Mouse (Mus musculus): ENCODE data around the gene Tusc2. TPM values are rescaled to one million over a fixed set of nuclear protein-coding genes. Genes with fewer than 3 reads are reported as not detected.
A peak's percentile ranks its signal among the peaks of the same experiment; 100 is the strongest.

The Tusc2 gene
- total RNA-seq (2021), result 10 to 100 TPM; 28.7 to 35.1 TPM
- long read RNA-seq, experiment 1, transcript Tusc2-201 (3 exons, 1,665 nt), result major isoform, 38 of 41 reads
- long read RNA-seq, experiment 1, partial matches to known transcripts, result 0 of 41 reads
- long read RNA-seq, experiment 1, other reads (novel, unspliced or antisense), result 3 of 41 reads
- long read RNA-seq, experiment 2, transcript Tusc2-201 (3 exons, 1,665 nt), result major isoform, 41 of 48 reads
- long read RNA-seq, experiment 2, partial matches to known transcripts, result 3 of 48 reads
- long read RNA-seq, experiment 2, other reads (novel, unspliced or antisense), result 4 of 48 reads

DNA sequence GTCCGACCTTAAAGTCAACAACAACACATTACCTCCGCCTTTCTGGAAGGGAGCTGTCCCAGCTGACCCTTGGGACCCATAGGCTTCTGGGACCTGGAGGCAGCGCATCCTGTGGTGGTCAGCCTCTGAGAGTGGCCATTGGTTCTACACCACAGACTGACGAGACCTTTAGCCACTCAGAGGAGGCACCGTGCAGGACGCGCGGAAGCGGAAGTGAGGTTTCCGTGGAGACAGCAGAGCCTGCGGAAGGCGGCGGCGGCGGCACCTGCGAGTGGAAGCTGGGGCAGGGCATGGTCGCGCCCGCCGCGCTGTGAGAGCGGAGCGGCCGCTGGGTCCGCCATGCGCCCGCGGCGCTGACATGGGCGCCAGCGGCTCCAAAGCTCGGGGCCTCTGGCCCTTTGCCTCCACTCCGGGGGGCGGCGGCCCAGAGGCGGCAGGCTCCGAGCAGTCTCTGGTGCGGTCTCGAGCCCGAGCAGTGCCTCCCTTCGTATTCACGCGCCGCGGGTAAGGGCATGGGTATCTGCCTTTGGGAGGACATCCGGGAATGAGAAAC lies at the start of gene Tusc2:
Gene Tusc2, plus strand, starts transcription at position 227 of the 553 bp plus-strand sequence.
- DNase-seq, result peak; percentile 85 to 93
- intact Hi-C loops (cut with DNase I), result no loop called here

DNA sequence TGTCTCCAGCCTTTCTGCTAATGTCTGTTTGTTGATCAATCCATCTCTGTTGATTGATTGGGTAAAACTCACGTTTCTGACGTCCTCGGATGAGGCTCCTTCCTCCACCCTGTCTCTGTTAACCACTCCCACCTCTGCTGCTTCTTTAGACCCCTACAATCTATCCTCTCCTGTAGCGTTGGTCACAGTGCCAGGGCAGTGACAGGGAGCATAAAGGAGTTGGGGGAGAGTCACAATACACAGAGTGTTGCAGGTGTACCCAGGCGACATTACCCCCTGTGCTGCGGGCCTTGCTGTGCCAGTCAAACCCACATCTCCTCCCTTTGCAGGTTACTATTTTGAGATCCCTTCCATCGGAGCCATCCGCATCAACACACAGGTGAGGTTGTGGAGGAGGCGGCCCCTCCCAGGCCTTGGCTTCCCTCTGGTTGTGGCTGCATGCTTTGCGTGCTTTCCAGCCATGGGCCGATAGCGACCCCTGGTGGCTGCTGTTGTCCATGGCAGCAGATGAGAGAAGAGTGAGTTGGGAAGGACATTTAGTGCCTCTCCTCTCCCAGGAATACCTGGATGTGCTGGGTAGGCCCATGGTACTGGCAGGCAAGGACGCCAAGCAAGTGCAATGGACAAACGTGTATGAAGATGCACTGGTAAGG lies 48.6 kb upstream of the Tusc2 start:
- peak; percentile 68 to 80 for DNase-seq
- intact Hi-C loops (cut with DNase I), result loop anchor here (1.0 to 10.0 kb wide), 5 partner anchors 52 to 610 kb away; partner anchors contain the start of gene Cish

GRCm38 (mm10) chr9:107520331-107520730 lies 42.7 kb upstream of the Tusc2 start:
- intact Hi-C loops (cut with DNase I), result no loop called here
- no peak for DNase-seq

DNA sequence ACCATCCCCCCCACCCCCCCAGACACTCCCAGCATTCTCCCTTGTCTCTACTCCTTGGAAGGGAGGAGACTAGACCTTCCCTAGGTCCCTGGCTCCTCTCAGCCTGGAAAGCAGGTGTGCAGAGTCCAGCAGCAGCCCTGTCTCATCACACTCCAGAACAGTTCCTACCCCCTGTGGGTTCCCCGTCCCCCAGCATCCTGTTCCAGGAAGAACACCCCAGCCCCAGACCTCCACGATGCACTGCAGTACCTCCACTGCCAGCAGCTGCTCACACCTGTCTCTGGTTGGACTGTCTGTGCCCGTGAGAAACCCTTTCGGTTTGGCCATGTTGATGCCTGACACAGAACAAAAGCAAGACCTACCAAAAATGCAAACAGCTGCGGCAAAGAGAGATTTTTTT lies 41.9 kb upstream of the Tusc2 start:
- intact Hi-C loops (cut with DNase I), result no loop called here
- no peak for DNase-seq

DNA sequence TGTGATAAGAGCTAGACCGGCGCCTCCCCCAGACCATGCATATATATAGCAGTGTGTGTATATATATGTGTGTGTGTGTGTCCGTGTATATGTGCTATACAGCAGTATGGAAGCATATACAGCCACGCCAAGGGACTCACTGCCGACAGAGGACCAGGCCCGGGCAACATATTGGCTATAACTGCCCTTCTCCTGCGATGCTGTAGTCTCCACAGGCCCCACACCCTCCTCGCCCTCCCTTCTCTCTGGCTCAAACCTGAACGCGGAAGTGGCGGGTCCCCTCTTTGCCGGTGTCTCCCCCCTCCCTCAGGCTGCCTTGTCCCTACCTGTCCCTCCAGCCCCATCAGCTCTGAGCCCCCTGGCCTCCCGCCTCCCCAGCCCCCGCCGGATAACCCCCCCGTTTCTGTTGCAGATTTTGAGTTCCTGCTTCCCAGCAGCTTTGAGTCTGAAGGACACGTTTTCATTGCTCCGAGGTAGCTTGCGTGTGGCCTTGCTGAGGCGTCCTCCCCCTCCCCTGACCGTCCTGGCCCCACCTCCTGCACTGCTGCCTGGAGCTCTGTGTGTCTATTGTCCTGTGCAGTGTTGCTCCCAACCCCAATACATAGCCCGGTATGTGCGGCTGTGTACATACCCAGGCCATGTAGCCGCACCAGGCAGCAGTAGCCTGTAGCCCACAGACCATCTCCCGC lies 41.2 kb upstream of the Tusc2 start:
- intact Hi-C loops (cut with DNase I), result no loop called here
- no peak for DNase-seq

DNA sequence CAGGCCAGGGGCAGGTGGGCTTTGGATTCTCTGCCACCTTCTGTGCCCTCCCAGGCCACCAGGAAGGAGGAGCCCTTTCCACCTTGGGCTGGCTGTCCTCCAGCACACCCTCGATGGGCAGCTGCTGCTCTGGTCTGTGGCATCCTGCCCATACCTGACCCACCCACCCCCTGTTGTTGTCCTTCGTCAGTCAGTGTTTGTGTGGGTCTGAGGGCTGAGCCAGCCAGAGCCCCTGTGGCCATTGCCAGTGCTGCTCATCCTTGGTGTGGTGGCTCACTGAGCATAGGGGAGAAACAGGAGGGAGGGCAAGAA lies 40.7 kb upstream of the Tusc2 start:
- DNase-seq, result no peak
- intact Hi-C loops (cut with DNase I), result no loop called here

- intact Hi-C loops (cut with DNase I), result no loop called here
- DNase-seq, result peak; percentile 59 to 62
Measured at GRCm38 (mm10) chr9:107526198-107527026, 36.6 kb upstream of the Tusc2 start.

GRCm38 (mm10) chr9:107533791-107534407 lies 29.2 kb upstream of the Tusc2 start, which contains the start of gene Tmem115:
Gene Tmem115 (plus strand): TSS chr9:107533945.
- intact Hi-C loops (cut with DNase I), result no loop called here

DNA sequence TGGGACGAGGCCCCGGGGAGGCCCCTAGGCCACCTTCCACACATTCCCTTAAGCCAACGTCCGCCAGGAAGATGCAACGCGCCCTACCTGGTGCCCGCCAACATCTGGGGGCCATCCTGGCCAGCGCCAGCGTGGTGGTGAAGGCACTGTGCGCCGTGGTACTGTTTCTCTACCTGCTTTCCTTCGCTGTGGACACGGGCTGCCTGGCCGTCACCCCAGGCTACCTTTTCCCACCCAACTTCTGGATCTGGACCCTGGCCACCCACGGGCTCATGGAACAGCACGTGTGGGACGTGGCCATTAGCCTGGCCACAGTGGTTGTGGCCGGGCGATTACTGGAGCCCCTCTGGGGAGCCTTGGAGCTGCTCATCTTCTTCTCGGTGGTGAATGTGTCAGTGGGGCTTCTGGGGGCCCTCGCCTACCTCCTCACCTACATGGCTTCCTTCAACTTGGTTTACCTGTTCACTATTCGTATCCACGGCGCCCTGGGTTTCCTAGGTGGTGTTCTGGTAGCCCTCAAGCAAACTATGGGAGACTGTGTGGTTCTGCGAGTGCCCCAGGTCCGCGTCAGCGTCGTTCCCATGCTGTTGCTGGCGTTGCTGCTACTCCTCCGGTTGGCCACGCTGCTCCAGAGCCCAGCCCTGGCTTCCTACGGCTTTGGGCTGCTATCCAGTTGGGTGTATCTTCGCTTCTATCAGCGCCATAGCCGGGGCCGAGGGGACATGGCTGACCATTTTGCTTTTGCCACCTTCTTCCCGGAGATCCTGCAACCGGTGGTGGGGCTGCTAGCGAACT lies 28.4 kb upstream of the Tusc2 start:
- peak; percentile 35 to 38 for DNase-seq
- intact Hi-C loops (cut with DNase I), result no loop called here

More at GRCm38 (mm10) chr9:107533791-107534407, 29.2 kb upstream of the Tusc2 start, which contains the start of gene Tmem115:
- peak; percentile 81 to 87 for DNase-seq

GRCm38 (mm10) chr9:107538231-107538630 lies 24.8 kb upstream of the Tusc2 start:
- no peak for DNase-seq
- intact Hi-C loops (cut with DNase I), result no loop called here

DNA sequence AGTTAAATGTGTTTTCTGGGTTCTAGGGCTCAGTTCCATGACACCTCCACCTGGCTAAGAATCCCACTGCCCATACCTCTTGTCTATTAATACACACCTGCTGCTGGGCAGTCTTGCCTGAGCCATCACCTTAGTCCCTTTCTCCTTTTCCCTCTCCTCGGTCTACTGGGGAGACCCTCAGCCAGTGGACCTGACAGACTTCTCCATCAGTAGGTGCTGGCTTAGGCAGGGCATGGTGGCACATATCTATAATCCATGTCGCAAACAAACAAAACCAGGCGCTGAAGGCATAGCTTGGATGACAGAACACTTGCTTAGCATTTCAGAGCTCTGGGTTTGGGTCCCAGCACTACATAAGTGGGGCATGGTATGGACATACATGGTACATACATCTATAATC lies 24.3 kb upstream of the Tusc2 start:
- intact Hi-C loops (cut with DNase I), result no loop called here
- no peak for DNase-seq

GRCm38 (mm10) chr9:107539940-107540339 lies 23.1 kb upstream of the Tusc2 start:
- intact Hi-C loops (cut with DNase I), result no loop called here
- DNase-seq, result no peak

DNA sequence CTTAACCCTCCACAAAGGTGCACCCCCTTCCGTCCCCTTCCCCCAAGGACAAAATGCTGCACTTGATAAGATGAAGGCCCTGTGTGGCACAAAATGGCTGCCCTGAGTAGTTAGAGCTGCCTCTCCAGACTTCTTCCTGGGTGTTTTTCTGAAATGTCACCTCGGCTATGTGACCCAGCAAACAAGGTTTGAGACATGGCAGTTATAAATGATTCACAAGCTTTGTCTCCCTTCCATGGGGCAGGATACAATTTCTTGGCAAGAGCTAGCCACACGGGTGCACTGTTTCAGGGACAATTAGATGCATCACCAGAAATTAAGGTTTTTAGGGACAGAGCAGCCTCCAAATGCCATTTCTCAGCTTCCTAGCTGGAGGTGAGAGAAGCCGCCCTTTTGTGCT lies 22.6 kb upstream of the Tusc2 start:
- intact Hi-C loops (cut with DNase I), result no loop called here
- DNase-seq, result no peak

GRCm38 (mm10) chr9:107541005-107541404 lies 22.1 kb upstream of the Tusc2 start:
- DNase-seq, result no peak
- intact Hi-C loops (cut with DNase I), result no loop called here

- intact Hi-C loops (cut with DNase I), result no loop called here
- DNase-seq, result peak; percentile 91 to 93
Measured at GRCm38 (mm10) chr9:107541474-107542351, 21.3 kb upstream of the Tusc2 start, which contains the start of the genes Cyb561d2 and Nprl2. Gene Cyb561d2 (minus strand): TSS chr9:107542193. Gene Nprl2 (plus strand): TSS chr9:107542226.

GRCm38 (mm10) chr9:107542352-107542686 lies 20.7 kb upstream of the Tusc2 start:
- no peak for DNase-seq
- intact Hi-C loops (cut with DNase I), result no loop called here

DNA sequence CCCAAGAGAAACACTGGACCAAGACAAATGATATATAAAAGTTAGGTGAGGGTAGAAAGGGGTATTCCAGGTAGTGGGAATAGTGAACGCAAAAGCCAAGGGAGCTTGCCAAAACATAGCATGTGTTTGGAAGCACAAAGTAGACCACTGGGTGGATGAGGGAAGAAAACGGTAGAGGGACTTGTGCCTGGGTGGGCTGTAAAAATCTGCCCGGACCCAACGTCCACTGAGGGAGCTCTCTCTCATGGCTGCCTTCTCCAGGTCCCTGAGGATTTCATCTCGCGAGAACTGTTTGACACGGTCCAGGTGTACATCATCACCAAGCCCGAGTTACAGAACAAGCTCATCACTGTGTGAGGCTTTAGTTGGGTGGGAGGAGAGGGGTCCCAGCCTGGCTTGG lies 20.3 kb upstream of the Tusc2 start:
- DNase-seq, result no peak
- intact Hi-C loops (cut with DNase I), result no loop called here

GRCm38 (mm10) chr9:107543299-107543698 lies 19.8 kb upstream of the Tusc2 start:
- no peak for DNase-seq
- intact Hi-C loops (cut with DNase I), result no loop called here
